Mouse (Mus musculus): ENCODE data around the gene Kcng1.

Kcng1 gene

GRCm38 (mm10) chr2:168281582-168281981 is at the start of gene Kcng1:
TSS of gene Kcng1 (minus strand) at chr2:168281736.
- DNase-seq (ENCODE audit: low spot score) = no peak

- no peak for DNase-seq (ENCODE audit: low spot score)
Measured at GRCm38 (mm10) chr2:168330421-168331070, 49.0 kb upstream of the Kcng1 start.

- no peak for DNase-seq (ENCODE audit: low spot score)
Measured at GRCm38 (mm10) chr2:168321716-168322374, 40.3 kb upstream of the Kcng1 start.

- DNase-seq (ENCODE audit: low spot score) = no peak
Measured at GRCm38 (mm10) chr2:168320388-168321182, 39.0 kb upstream of the Kcng1 start.

- DNase-seq (ENCODE audit: low spot score) = no peak
Measured at GRCm38 (mm10) chr2:168314646-168315446, 33.3 kb upstream of the Kcng1 start.

- DNase-seq (ENCODE audit: low spot score) = no peak
Measured at GRCm38 (mm10) chr2:168312504-168312903, 31.0 kb upstream of the Kcng1 start.

GRCm38 (mm10) chr2:168311006-168311405 is 29.5 kb upstream of the Kcng1 start:
- no peak for DNase-seq (ENCODE audit: low spot score)

- no peak for DNase-seq (ENCODE audit: low spot score)
Measured at GRCm38 (mm10) chr2:168308916-168309315, 27.4 kb upstream of the Kcng1 start.

- no peak for DNase-seq (ENCODE audit: low spot score)
Measured at GRCm38 (mm10) chr2:168299650-168300049, 18.1 kb upstream of the Kcng1 start.

GRCm38 (mm10) chr2:168296530-168296929 is 15.0 kb upstream of the Kcng1 start:
- DNase-seq (ENCODE audit: low spot score) = no peak

GRCm38 (mm10) chr2:168292521-168292920 is 11.0 kb upstream of the Kcng1 start:
- no peak for DNase-seq (ENCODE audit: low spot score)

GRCm38 (mm10) chr2:168292041-168292440 is 10.5 kb upstream of the Kcng1 start:
- DNase-seq (ENCODE audit: low spot score) = no peak

- no peak for DNase-seq (ENCODE audit: low spot score)
Measured at GRCm38 (mm10) chr2:168289851-168290250, 8.3 kb upstream of the Kcng1 start.

- DNase-seq (ENCODE audit: low spot score) = no peak
Measured at GRCm38 (mm10) chr2:168289016-168289415, 7.5 kb upstream of the Kcng1 start.

- no peak for DNase-seq (ENCODE audit: low spot score)
Measured at GRCm38 (mm10) chr2:168286987-168287386, 5.5 kb upstream of the Kcng1 start.

GRCm38 (mm10) chr2:168285143-168285542 is 3.6 kb upstream of the Kcng1 start:
- no peak for DNase-seq (ENCODE audit: low spot score)

- DNase-seq (ENCODE audit: low spot score) = peak; percentile 51
Measured at GRCm38 (mm10) chr2:168280729-168281581, 581 bp downstream of the Kcng1 start.

GRCm38 (mm10) chr2:168274374-168274935 is 7.1 kb downstream of the Kcng1 start:
- DNase-seq (ENCODE audit: low spot score) = peak; percentile 83

GRCm38 (mm10) chr2:168273387-168273786 is 8.1 kb downstream of the Kcng1 start:
- DNase-seq (ENCODE audit: low spot score) = no peak

- peak; percentile 42 for DNase-seq (ENCODE audit: low spot score)
Measured at GRCm38 (mm10) chr2:168268033-168268432, 13.5 kb downstream of the Kcng1 start.

- DNase-seq (ENCODE audit: low spot score) = no peak
Measured at GRCm38 (mm10) chr2:168260900-168261299, 20.6 kb downstream of the Kcng1 start.

All from retina, embryonic 14.5 days (tissue).